Mouse (Mus musculus) E14TG2a.4 (cell line): ENCODE data around the gene Wsb2.
"Not testable (repeated sequence)": the region's sequence is repeated elsewhere in the genome, so short reads cannot be mapped to it uniquely, and the experiment has no call there.

Experiments used
- CTCF ChIP-seq: conservative IDR thresholded peaks from 2 replicates; pipeline ENCODE4 v1.5.1; 2014; ENCODE audit warnings: low read length
- NANOG ChIP-seq: IDR thresholded peaks from 2 replicates; pipeline ENCODE4 v1.6.1; 2014; ENCODE audit warnings: borderline replicate concordance, low read length, mixed read lengths
- POU5F1 ChIP-seq: IDR thresholded peaks from 2 replicates; pipeline ENCODE4 v1.6.1; 2014; ENCODE audit warnings: low read length, borderline replicate concordance

DNA sequence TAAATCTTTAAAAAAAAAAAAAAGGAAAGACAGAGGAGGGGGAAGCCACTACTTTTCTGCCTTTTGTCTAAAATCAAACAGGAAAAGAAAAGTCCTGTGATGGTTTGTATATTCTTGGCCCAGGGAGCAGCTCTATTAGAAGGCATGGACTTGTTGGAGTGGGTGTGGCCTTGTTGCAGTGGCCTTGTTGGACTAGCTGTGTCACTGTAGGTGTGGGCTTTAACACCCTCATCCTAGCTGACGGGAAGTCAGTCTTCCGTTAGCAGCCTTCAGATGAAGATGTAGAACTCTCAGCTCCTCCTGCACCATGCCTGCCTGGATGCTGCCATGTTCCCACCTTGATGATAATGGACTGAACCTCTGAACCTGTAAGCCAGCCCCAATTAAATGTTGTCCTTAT is 47.6 kb downstream of the Wsb2 start:
- not testable (repeated sequence) for TF ChIP-seq CTCF, POU5F1, NANOG
